Mouse (Mus musculus) CD4-positive helper T cell, adult 2 months (primary cell): ENCODE data around the gene Aktip.

Experiments used
- DNase-seq: peaks from one replicate; pipeline ENCODE4 v3.0.0-alpha.2; 2012; ENCODE audit warnings: low read depth, missing footprints, low spot score

Gene Aktip

GRCm38 (mm10) chr8:91190816-91191340 is 8.9 kb downstream of the Aktip start:
- peak; percentile 38 for DNase-seq

GRCm38 (mm10) chr8:91188152-91188551 is 11.6 kb downstream of the Aktip start:
- DNase-seq, result no peak

GRCm38 (mm10) chr8:91186372-91186771 is 13.4 kb downstream of the Aktip start:
- DNase-seq, result no peak

GRCm38 (mm10) chr8:91177708-91178107 is 22.1 kb downstream of the Aktip start:
- no peak for DNase-seq

- no peak for DNase-seq
These were observed 23.6 kb downstream of the Aktip start for GRCm38 (mm10) chr8:91176176-91176575.

- no peak for DNase-seq
These were observed 28.2 kb downstream of the Aktip start for GRCm38 (mm10) chr8:91171605-91172004.

- no peak for DNase-seq
These were observed 28.9 kb downstream of the Aktip start for GRCm38 (mm10) chr8:91170914-91171313.

GRCm38 (mm10) chr8:91170152-91170551 is 29.6 kb downstream of the Aktip start:
- DNase-seq, result no peak

GRCm38 (mm10) chr8:91159959-91160800 is 39.6 kb downstream of the Aktip start:
- DNase-seq, result peak; percentile 47

- no peak for DNase-seq
These were observed 41.2 kb downstream of the Aktip start for GRCm38 (mm10) chr8:91158617-91159016.

- DNase-seq, result peak; percentile 15
These were observed 45.2 kb downstream of the Aktip start for GRCm38 (mm10) chr8:91154564-91154963.

- no peak for DNase-seq
These were observed 45.9 kb downstream of the Aktip start for GRCm38 (mm10) chr8:91153831-91154230.

- no peak for DNase-seq
These were observed 48.2 kb downstream of the Aktip start for GRCm38 (mm10) chr8:91151531-91151930.

GRCm38 (mm10) chr8:91149298-91149697 is 50.5 kb downstream of the Aktip start:
- DNase-seq, result no peak

- DNase-seq, result no peak
These were observed 51.1 kb downstream of the Aktip start for GRCm38 (mm10) chr8:91148643-91149178.

- DNase-seq, result peak; percentile 58
These were observed 52.1 kb downstream of the Aktip start for GRCm38 (mm10) chr8:91147715-91148114.

GRCm38 (mm10) chr8:91140828-91141227 is 58.9 kb downstream of the Aktip start:
- no peak for DNase-seq

GRCm38 (mm10) chr8:91135308-91136181 is 64.2 kb downstream of the Aktip start:
- peak; percentile 9 for DNase-seq

GRCm38 (mm10) chr8:91134659-91135058 is 65.1 kb downstream of the Aktip start:
- DNase-seq, result no peak

- peak; percentile 99 for DNase-seq
These were observed 65.7 kb downstream of the Aktip start for GRCm38 (mm10) chr8:91134070-91134475.

- DNase-seq, result no peak
These were observed 66.2 kb downstream of the Aktip start for GRCm38 (mm10) chr8:91133441-91134069.
